Mouse (Mus musculus): Measurements from ENCODE around the gene Gigyf2.

GRCm38 (mm10) chr1:87281599-87282412 lies 45.0 kb upstream of the Gigyf2 start:
- no peak for TF ChIP-seq POLR2A (IDR thresholded peaks at IDR 0.05; ENCODE audit: insufficient read length, low read depth)
- TF ChIP-seq TCF12 (IDR thresholded peaks at IDR 0.05; ENCODE audit: insufficient read depth, poor library complexity, severe bottlenecking) = no peak

Measured in myocyte (in vitro differentiated cells).